ENCODE assay signal across 10 mouse cellular contexts in genomic region chr15:91463026-91463661, GRCm38 (mm10).
DNase-seq lines count a peak whose midpoint lies in the region; ATAC-seq and TF ChIP-seq lines count a peak whose summit lies in the region.
"Had no signal": no experiment of that assay in that cellular context is flagged by ENCODE, and none has a peak within 500 bp of the region (broad histone marks: within the 10 kb centered on the region; RNA-seq: fewer than 3 reads in every experiment).

No protein-coding gene starts in this region.

- no peak overlapping the region for H3K9ac ChIP-seq in hindbrain, embryonic 11.5 days (ENCODE audit: low read depth, low read length)
- H3K9ac ChIP-seq: lung, embryonic 15.5 days had no signal

- H3K4me2 ChIP-seq in hindbrain, embryonic 11.5 days (replicated peaks; ENCODE audit: low read depth, low read length): no peak overlapping the region
- H3K4me2 ChIP-seq: lung, embryonic 15.5 days had no signal

- intact Hi-C loops in heart, postnatal 25 days (cut with DNase I): no loop called here

- no peak overlapping the region for H3K4me3 ChIP-seq in layer of hippocampus, adult 2 months
- no peak overlapping the region for H3K4me3 ChIP-seq in hindbrain, embryonic 11.5 days (ENCODE audit: low read depth, low read length)
- H3K4me3 ChIP-seq: heart, adult 2 months; lung, embryonic 15.5 days had no signal

- ATAC-seq in hindbrain, embryonic 11.5 days (ENCODE audit: low FRiP score): no peak
- ATAC-seq: Patski had no signal

- no peaks in the 10 kb centered on the region for H3K36me3 ChIP-seq in hindbrain, embryonic 11.5 days (ENCODE audit: control insufficient read depth, insufficient read depth, low read length)
- H3K36me3 ChIP-seq: lung, embryonic 15.5 days had no signal

- WGBS in hindbrain, embryonic 11.5 days: 76% methylated on average over 16 of the region's 16 CpGs

- no peaks in the 10 kb centered on the region for H3K27me3 ChIP-seq in hindbrain, embryonic 11.5 days (ENCODE audit: control insufficient read depth, insufficient read depth, low read length)
- H3K27me3 ChIP-seq: lung, embryonic 15.5 days had no signal

- H3K4me1 ChIP-seq in hindbrain, embryonic 11.5 days (replicated peaks; ENCODE audit: control insufficient read depth, insufficient read depth, low read length): no peaks in the 10 kb centered on the region

- no peaks in the 10 kb centered on the region for H3K9me3 ChIP-seq in hindbrain, embryonic 11.5 days (ENCODE audit: control insufficient read depth, low read length)
- H3K9me3 ChIP-seq: lung, embryonic 15.5 days had no signal

- H3K27ac ChIP-seq in layer of hippocampus, adult 2 months: 0 out of 2 replicates have a peak overlapping the region, but pooled peaks have one; percentile 11
- H3K27ac ChIP-seq in hindbrain, embryonic 11.5 days (ENCODE audit: low read depth, low read length): no peak overlapping the region
- H3K27ac ChIP-seq: heart, adult 2 months; lung, embryonic 15.5 days had no signal

- TF ChIP-seq CTCF in layer of hippocampus, adult 2 months (conservative IDR thresholded peaks at IDR 0.05): no peak

- DNase-seq in layer of hippocampus, adult 2 months (ENCODE audit: low spot score in 2 of 2): peak in 1 of 2 experiments; percentile 23
- DNase-seq in layer of hippocampus, postnatal 25 days (ENCODE audit: extremely low spot score in 1 of 2, low spot score in 1 of 2): no peak
- DNase-seq in brain, adult 2 months (ENCODE audit: low read depth, low spot score): peak; percentile 97
- DNase-seq in heart, postnatal 25 days (ENCODE audit: low spot score): peak; percentile 18
- DNase-seq in right cerebral cortex, postnatal 25 days: peak; percentile 20
- no peak for DNase-seq in spleen, postnatal 14 days (ENCODE audit: low spot score in 2 of 2)
- no peak for DNase-seq in hindbrain, embryonic 11.5 days (ENCODE audit: low spot score)

Comparison
In these comparisons a context has a peak if more than half of its experiments do, and no peak if none do; other contexts are left out.
1. DNase-seq: peak in brain, adult 2 months (single experiment), heart, postnatal 25 days (single experiment) and right cerebral cortex, postnatal 25 days (single experiment); none in layer of hippocampus, postnatal 25 days (0 of 2), spleen, postnatal 14 days (0 of 2) and hindbrain, embryonic 11.5 days (single experiment).